Mouse (Mus musculus) heart, postnatal 0 days (tissue): ENCODE data around the gene Amhr2. TPM values are rescaled to one million over a fixed set of nuclear protein-coding genes. Genes with fewer than 3 reads are reported as not detected.

ENCODE experiments used
- ATAC-seq: fragments of 200-750 bp; cut with Nextera tagmentation; 2 replicates; pipeline ENCODE4 v1.8.0; 2017; ENCODE audit warnings: low read depth, moderate number of reproducible peaks, moderate library complexity; ENCODE audit not compliant: insufficient read depth
- DNase-seq: peaks from one replicate; pipeline ENCODE4 v3.0.0-alpha.2; 2016; ENCODE audit warnings: low spot score
- H3K27ac ChIP-seq: fragments of 300-500 bp; sonication (generic); 2 replicates; pipeline ENCODE4 v1.5.1; 2014; ENCODE audit warnings: low read depth, mild to moderate bottlenecking
- H3K27me3 ChIP-seq: fragments of 300-500 bp; sonication (generic); 2 replicates; pipeline ENCODE4 v1.6.1; 2014; ENCODE audit warnings: low read length, mixed read lengths; ENCODE audit not compliant: control insufficient read depth, insufficient read depth
- H3K36me3 ChIP-seq: fragments of 300-500 bp; sonication (generic); replicated peaks from 2 replicates; pipeline ENCODE4 v1.6.1; 2014; ENCODE audit warnings: low read length, mixed read lengths; ENCODE audit not compliant: control insufficient read depth, insufficient read depth
- H3K4me1 ChIP-seq: fragments of 300-500 bp; sonication (generic); 2 replicates; pipeline ENCODE4 v1.6.1; 2014; ENCODE audit warnings: antibody characterized with exemption; ENCODE audit not compliant: control insufficient read depth, insufficient read depth
- H3K4me2 ChIP-seq: fragments of 300-500 bp; sonication (generic); 2 replicates; pipeline ENCODE4 v1.6.1; 2014; ENCODE audit warnings: low read depth, mild to moderate bottlenecking, low read length, moderate library complexity
- H3K4me3 ChIP-seq: fragments of 300-500 bp; sonication (generic); 2 replicates; pipeline ENCODE4 v1.5.1; 2014; ENCODE audit warnings: low read depth, low read length
- H3K9ac ChIP-seq: fragments of 300-500 bp; sonication (generic); replicated peaks from 2 replicates; pipeline ENCODE4 v1.6.1; 2014; ENCODE audit warnings: low read depth, low read length, mixed read lengths
- H3K9me3 ChIP-seq: fragments of 300-500 bp; sonication (generic); replicated peaks from 2 replicates; pipeline ENCODE4 v1.6.1; 2016; ENCODE audit warnings: low read length; ENCODE audit not compliant: control insufficient read depth
- CTCF ChIP-seq: IDR thresholded peaks from 2 replicates; pipeline ENCODE4 v1.5.1; 2016; ENCODE audit warnings: antibody characterized with exemption, control low read depth, low read depth
- EP300 ChIP-seq: IDR thresholded peaks from 2 replicates; pipeline ENCODE4 v1.6.1; 2016; ENCODE audit warnings: antibody characterized with exemption, low read depth
- WGBS: fragments of 180-500 bp; shearing (Covaris S2); extraction: QIAGEN DNeasy Blood & Tissue Kit; methylation state at CpG from one replicate; pipeline ENCODE4 v1.1.7; 2014; 5-methylcytosine and 5-hydroxymethylcytosine counted together
- polyA plus RNA-seq: library from polyadenylated mRNA; unstranded; fragments of >200 nt; fragmentation: Nextera tagmentation; extraction: Ambion mirVana; gene quantifications from 2 replicates; pipeline ENCODE4 v1.2.1, GENCODE M21; 2015
- total RNA-seq: library from RNA; depleted of rRNA; stranded (reverse); fragments of >200 nt; gene quantifications from 2 replicates; pipeline ENCODE4 v1.2.3, GENCODE M21; 2014; ENCODE audit warnings: low replicate concordance

Gene Amhr2
- total and polyA plus RNA-seq, 2 experiments from 2014 or later, result 0.19 to 1.9 TPM

DNA sequence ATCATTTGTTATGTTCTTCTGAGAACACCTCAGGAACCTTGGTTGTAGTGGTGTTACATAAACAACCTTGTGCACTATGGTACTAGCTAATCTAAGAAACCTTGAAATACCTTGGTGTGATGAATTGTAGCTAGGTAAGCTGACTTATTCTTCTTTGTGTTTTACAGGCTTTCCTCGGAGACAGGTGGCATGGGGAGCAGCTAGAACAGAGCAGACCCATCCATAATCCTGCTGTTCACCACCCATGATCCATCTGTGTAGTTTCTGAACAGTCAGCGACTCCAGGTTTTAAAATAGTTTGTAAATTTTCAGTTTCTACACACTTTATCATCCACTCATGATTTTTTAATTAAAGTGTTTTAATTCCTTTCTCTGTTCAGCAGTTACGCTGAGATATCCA, 53.2 kb downstream of the Amhr2 start:
- ATAC-seq (no peak), DNase-seq (no peak)
- WGBS, result 85% methylated on average over 3 of the region's 3 CpGs
- Histone ChIP-seq H3K4me2 (no peak overlapping the region), H3K27ac (no peak overlapping the region), H3K9me3 (no peaks in the 10 kb centered on the region), H3K9ac (no peak overlapping the region), H3K27me3 (no peaks in the 10 kb centered on the region), H3K36me3 (peaks cover 94% of the 10 kb centered on the region), H3K4me1 (no peaks in the 10 kb centered on the region), H3K4me3 (no peak overlapping the region)
- TF ChIP-seq CTCF, result no peak
- no peak for TF ChIP-seq EP300

DNA sequence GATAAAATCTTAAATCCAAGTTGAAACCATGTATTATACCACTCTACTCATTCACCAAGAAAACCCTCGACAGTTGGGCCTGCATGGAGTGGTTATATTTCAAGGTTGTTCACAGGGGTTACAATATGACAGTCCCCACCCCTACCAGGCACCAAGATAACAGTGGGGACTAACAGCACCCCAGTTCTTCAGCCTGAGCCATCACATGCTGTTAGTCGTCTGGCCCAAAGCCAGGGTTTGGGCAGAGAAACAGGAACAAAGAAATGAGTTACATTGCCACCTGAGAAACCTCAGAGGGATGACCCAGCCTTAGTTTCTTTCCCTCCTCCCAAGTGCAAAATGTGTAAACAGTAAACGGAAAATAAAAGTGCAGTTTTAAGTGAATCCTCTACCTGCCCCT, 54.2 kb downstream of the Amhr2 start:
- Histone ChIP-seq H3K4me2 (no peak overlapping the region), H3K36me3 (peaks cover 94% of the 10 kb centered on the region), H3K9ac (no peak overlapping the region), H3K9me3 (no peaks in the 10 kb centered on the region), H3K4me1 (no peaks in the 10 kb centered on the region), H3K27ac (no peak overlapping the region), H3K4me3 (no peak overlapping the region), H3K27me3 (no peaks in the 10 kb centered on the region)
- ATAC-seq (no peak), DNase-seq (no peak)
- WGBS, result 63% methylated on average over 3 of the region's 3 CpGs
- TF ChIP-seq CTCF, result no peak
- TF ChIP-seq EP300, result no peak

DNA sequence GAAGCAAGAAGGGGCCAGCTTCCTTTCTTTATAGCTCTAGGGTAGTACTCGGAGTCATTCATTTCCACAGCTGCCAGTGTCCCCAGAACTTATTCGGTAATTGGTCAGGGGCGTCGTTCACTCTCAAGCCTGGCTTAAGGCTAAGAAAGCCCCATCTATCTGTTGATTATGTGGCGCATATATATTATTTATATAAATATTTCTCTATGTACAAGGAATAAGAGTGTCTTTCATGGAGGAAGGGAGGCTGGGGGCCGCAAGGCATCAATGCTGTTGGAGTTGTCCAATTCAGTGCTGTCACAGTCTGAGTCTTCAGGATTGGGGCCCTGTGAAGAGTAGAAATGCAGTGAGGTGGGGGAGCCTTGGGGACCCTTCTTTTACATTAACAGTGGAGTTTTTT, 54.7 kb downstream of the Amhr2 start:
- H3K27ac ChIP-seq, result no peak overlapping the region
- ATAC-seq (no peak), DNase-seq (no peak)
- TF ChIP-seq CTCF (no peak), EP300 (no peak)
- H3K36me3 ChIP-seq, result peaks cover 93% of the 10 kb centered on the region
- no peak overlapping the region for H3K9ac ChIP-seq
- H3K4me1 ChIP-seq, result no peaks in the 10 kb centered on the region
- H3K4me3 ChIP-seq, result no peak overlapping the region
- 91% methylated on average over 6 of the region's 6 CpGs for WGBS
- H3K9me3 ChIP-seq, result no peaks in the 10 kb centered on the region
- H3K4me2 ChIP-seq, result no peak overlapping the region
- H3K27me3 ChIP-seq, result no peaks in the 10 kb centered on the region

DNA sequence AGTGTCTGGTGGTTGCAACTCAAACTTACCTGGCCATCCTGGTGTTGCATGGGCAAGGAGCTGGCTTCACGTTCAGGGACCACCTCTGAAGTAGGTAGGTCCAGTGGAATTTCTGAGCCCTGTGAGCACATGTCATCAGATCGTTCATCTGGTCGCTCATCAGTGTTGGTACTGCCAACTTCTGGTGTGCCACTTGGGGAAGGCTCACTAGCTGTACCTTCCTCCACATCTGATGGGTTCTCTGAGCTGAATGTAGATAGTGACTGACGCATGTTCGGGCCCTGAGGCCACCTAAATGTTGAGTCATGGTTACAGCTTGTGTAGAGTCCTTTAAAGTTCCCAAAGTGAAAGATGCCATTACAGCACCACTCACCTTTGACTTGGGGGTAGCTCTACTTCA, 55.3 kb downstream of the Amhr2 start:
- H3K4me2 ChIP-seq, result no peak overlapping the region
- H3K27me3 ChIP-seq, result no peaks in the 10 kb centered on the region
- DNase-seq, result no peak
- H3K4me1 ChIP-seq, result no peaks in the 10 kb centered on the region
- whole genome bisulfite sequencing, result 79% methylated on average over 5 of the region's 5 CpGs
- no peak overlapping the region for H3K4me3 ChIP-seq
- no peaks in the 10 kb centered on the region for H3K9me3 ChIP-seq
- ATAC-seq, result no peak
- no peak overlapping the region for H3K27ac ChIP-seq
- no peak for TF ChIP-seq EP300
- TF ChIP-seq CTCF, result no peak
- no peak overlapping the region for H3K9ac ChIP-seq
- H3K36me3 ChIP-seq, result peaks cover 86% of the 10 kb centered on the region

DNA sequence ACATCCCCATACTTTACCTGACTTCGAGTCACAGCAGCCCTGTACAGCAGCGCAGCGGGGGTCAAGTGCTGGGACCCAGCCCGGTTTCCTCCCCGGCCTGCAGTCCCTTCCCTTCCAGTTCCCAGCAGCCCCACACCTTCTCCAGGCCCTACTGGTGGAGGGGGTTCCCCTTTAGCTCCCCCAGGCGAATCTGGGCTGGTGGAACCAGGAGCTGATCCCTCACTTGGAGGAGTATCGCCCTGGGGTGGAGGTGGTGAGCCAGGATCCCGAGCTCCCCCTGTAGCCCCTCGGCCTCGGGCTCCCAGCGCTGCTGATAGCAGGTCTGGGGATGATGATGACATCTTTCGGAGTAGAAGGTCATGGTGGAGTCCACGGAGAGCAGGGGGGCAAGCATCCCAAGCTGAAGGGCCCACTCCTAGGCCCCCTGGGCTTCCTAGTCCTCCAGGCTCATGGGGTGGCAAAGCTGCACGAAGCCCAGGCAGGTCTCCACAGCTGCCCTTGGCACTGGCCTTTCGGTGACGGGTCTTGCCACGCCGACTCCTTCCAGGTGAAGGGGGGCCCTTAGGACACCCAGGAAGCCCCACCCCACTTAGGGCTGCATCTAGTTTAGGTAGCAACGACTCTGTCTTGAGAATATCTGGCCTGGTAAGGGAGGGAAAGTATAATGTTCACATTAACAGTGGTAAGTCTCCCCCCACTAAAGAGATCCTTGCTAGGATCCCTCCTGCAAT, 56.1 kb downstream of the Amhr2 start:
- no peak for ATAC-seq
- H3K4me3 ChIP-seq, result no peak overlapping the region

More for the DNA sequence above, 56.1 kb downstream of the Amhr2 start:
- peaks cover 81% of the 10 kb centered on the region for H3K36me3 ChIP-seq
- H3K4me2 ChIP-seq, result no peak overlapping the region
- 78% methylated on average over 19 of the region's 19 CpGs for WGBS
- TF ChIP-seq CTCF, result no peak
- no peak for TF ChIP-seq EP300
- no peaks in the 10 kb centered on the region for H3K9me3 ChIP-seq
- H3K9ac ChIP-seq, result no peak overlapping the region
- H3K4me1 ChIP-seq, result no peaks in the 10 kb centered on the region
- no peaks in the 10 kb centered on the region for H3K27me3 ChIP-seq
- no peak for DNase-seq
- H3K27ac ChIP-seq, result no peak overlapping the region
